Mouse (Mus musculus) lung, embryonic 15.5 days (tissue): ENCODE data around the gene Ank2. TPM values are rescaled to one million over a fixed set of nuclear protein-coding genes. Genes with fewer than 3 reads are reported as not detected.

Experiments
- ATAC-seq: fragments of 200-750 bp; cut with Nextera tagmentation; 2 replicates; pipeline ENCODE4 v1.8.0; 2017; ENCODE audit warnings: moderate number of reproducible peaks, borderline replicate concordance; ENCODE audit not compliant: low FRiP score, low TSS enrichment; ENCODE audit errors: extremely low read depth
- H3K27ac ChIP-seq: fragments of 300-500 bp; sonication (generic); 2 replicates; pipeline ENCODE4 v1.5.1; 2015; ENCODE audit warnings: moderate library complexity, mild to moderate bottlenecking, inconsistent platforms
- H3K27me3 ChIP-seq: fragments of 300-500 bp; sonication (generic); 2 replicates; pipeline ENCODE4 v1.6.1; 2015; ENCODE audit warnings: inconsistent platforms
- H3K36me3 ChIP-seq: fragments of 300-500 bp; sonication (generic); 2 replicates; pipeline ENCODE4 v1.6.1; 2015; ENCODE audit warnings: inconsistent platforms
- H3K4me1 ChIP-seq: fragments of 300-500 bp; sonication (generic); 2 replicates; pipeline ENCODE4 v1.6.1; 2015; ENCODE audit warnings: inconsistent platforms
- H3K4me2 ChIP-seq: fragments of 300-500 bp; sonication (generic); 2 replicates; pipeline ENCODE4 v1.6.1; 2015; ENCODE audit warnings: inconsistent platforms, mild to moderate bottlenecking, moderate library complexity
- H3K4me3 ChIP-seq: fragments of 300-500 bp; sonication (generic); 2 replicates; pipeline ENCODE4 v1.5.1; 2015; ENCODE audit warnings: mild to moderate bottlenecking, inconsistent platforms
- H3K9ac ChIP-seq: fragments of 300-500 bp; sonication (generic); 2 replicates; pipeline ENCODE4 v1.6.1; 2015; ENCODE audit warnings: inconsistent platforms
- H3K9me3 ChIP-seq: fragments of 300-500 bp; sonication (generic); 2 replicates; pipeline ENCODE4 v1.6.1; 2016; ENCODE audit warnings: inconsistent platforms
- WGBS: fragments of 180-500 bp; shearing (Covaris S2); methylation state at CpG from one replicate; pipeline ENCODE4 v1.1.7; 2015; 5-methylcytosine and 5-hydroxymethylcytosine counted together
- polyA plus RNA-seq: library from polyadenylated mRNA; unstranded; fragments of >200 nt; fragmentation: Nextera tagmentation; extraction: Ambion mirVana; gene quantifications from 2 replicates; pipeline ENCODE4 v1.2.1, GENCODE M21; 2015

Ank2 gene
- polyA plus RNA-seq, 1 experiment from 2014 or later: 13.4 TPM

- WGBS: 71% methylated on average over 7 of the region's 7 CpGs
- H3K4me1 ChIP-seq: peaks cover 17% of the 10 kb centered on the region
- H3K27ac ChIP-seq: no peak overlapping the region
- H3K4me2 ChIP-seq: no peak overlapping the region
- ATAC-seq: no peak
- no peaks in the 10 kb centered on the region for H3K9me3 ChIP-seq
- no peak overlapping the region for H3K4me3 ChIP-seq
- H3K9ac ChIP-seq: no peak overlapping the region
- no peaks in the 10 kb centered on the region for H3K36me3 ChIP-seq
- H3K27me3 ChIP-seq: no peaks in the 10 kb centered on the region
These were observed 505.0 kb downstream of the Ank2 start for GRCm38 (mm10) chr3:126994149-126994548.

GRCm38 (mm10) chr3:126989936-126990335 is 509.2 kb downstream of the Ank2 start:
- no peak for ATAC-seq
- no peaks in the 10 kb centered on the region for H3K4me1 ChIP-seq
- H3K4me3 ChIP-seq: no peak overlapping the region
- no peaks in the 10 kb centered on the region for H3K36me3 ChIP-seq
- H3K27ac ChIP-seq: no peak overlapping the region
- no peaks in the 10 kb centered on the region for H3K27me3 ChIP-seq
- no peaks in the 10 kb centered on the region for H3K9me3 ChIP-seq
- no peak overlapping the region for H3K9ac ChIP-seq
- WGBS: 78% methylated on average over 3 of the region's 3 CpGs
- H3K4me2 ChIP-seq: no peak overlapping the region

- WGBS: 70% methylated on average over 3 of the region's 3 CpGs
- no peaks in the 10 kb centered on the region for H3K36me3 ChIP-seq
- H3K27me3 ChIP-seq: no peaks in the 10 kb centered on the region
- H3K9ac ChIP-seq: no peak overlapping the region
- no peak overlapping the region for H3K4me3 ChIP-seq
- no peak overlapping the region for H3K4me2 ChIP-seq
- no peak overlapping the region for H3K27ac ChIP-seq
- ATAC-seq: no peak
- H3K4me1 ChIP-seq: no peaks in the 10 kb centered on the region
- H3K9me3 ChIP-seq: no peaks in the 10 kb centered on the region
These were observed 512.5 kb downstream of the Ank2 start for GRCm38 (mm10) chr3:126986687-126987086.

- Histone ChIP-seq H3K4me1 (no peaks in the 10 kb centered on the region), H3K36me3 (no peaks in the 10 kb centered on the region), H3K4me2 (no peak overlapping the region), H3K4me3 (no peak overlapping the region), H3K27me3 (no peaks in the 10 kb centered on the region), H3K9ac (no peak overlapping the region), H3K27ac (no peak overlapping the region), H3K9me3 (no peaks in the 10 kb centered on the region)
- WGBS: 83% methylated on average over 5 of the region's 5 CpGs
- no peak for ATAC-seq
These were observed 516.3 kb downstream of the Ank2 start for GRCm38 (mm10) chr3:126982814-126983213.

- H3K4me3 ChIP-seq: no peak overlapping the region
- H3K9me3 ChIP-seq: no peaks in the 10 kb centered on the region
- ATAC-seq: no peak
- no peak overlapping the region for H3K27ac ChIP-seq
- no peaks in the 10 kb centered on the region for H3K4me1 ChIP-seq
- H3K9ac ChIP-seq: no peak overlapping the region
- no peak overlapping the region for H3K4me2 ChIP-seq
- H3K27me3 ChIP-seq: no peaks in the 10 kb centered on the region
- WGBS: 81% methylated on average over 3 of the region's 3 CpGs
- no peaks in the 10 kb centered on the region for H3K36me3 ChIP-seq
These were observed 518.0 kb downstream of the Ank2 start for GRCm38 (mm10) chr3:126981163-126981562.

GRCm38 (mm10) chr3:126979635-126980034 is 519.5 kb downstream of the Ank2 start:
- Histone ChIP-seq H3K4me2 (no peak overlapping the region), H3K4me3 (no peak overlapping the region), H3K27ac (no peak overlapping the region), H3K9ac (no peak overlapping the region), H3K9me3 (no peaks in the 10 kb centered on the region), H3K36me3 (no peaks in the 10 kb centered on the region), H3K4me1 (no peaks in the 10 kb centered on the region), H3K27me3 (no peaks in the 10 kb centered on the region)
- no peak for ATAC-seq
- WGBS: 90% methylated on average over 3 of the region's 3 CpGs

- Histone ChIP-seq H3K27ac (no peak overlapping the region), H3K9ac (no peak overlapping the region), H3K36me3 (no peaks in the 10 kb centered on the region), H3K4me2 (no peak overlapping the region), H3K9me3 (no peaks in the 10 kb centered on the region), H3K4me3 (no peak overlapping the region), H3K27me3 (no peaks in the 10 kb centered on the region), H3K4me1 (no peaks in the 10 kb centered on the region)
- 67% methylated on average over 11 of the region's 11 CpGs for WGBS
- ATAC-seq: no peak
These were observed 520.3 kb downstream of the Ank2 start for GRCm38 (mm10) chr3:126978768-126979410.

- no peak for ATAC-seq
- no peaks in the 10 kb centered on the region for H3K9me3 ChIP-seq
- no peak overlapping the region for H3K4me3 ChIP-seq
- no peak overlapping the region for H3K4me2 ChIP-seq
- H3K27me3 ChIP-seq: no peaks in the 10 kb centered on the region
- H3K36me3 ChIP-seq: no peaks in the 10 kb centered on the region
- 72% methylated on average over 6 of the region's 6 CpGs for WGBS
- H3K27ac ChIP-seq: no peak overlapping the region
- no peak overlapping the region for H3K9ac ChIP-seq
- H3K4me1 ChIP-seq: no peaks in the 10 kb centered on the region
These were observed 521.8 kb downstream of the Ank2 start for GRCm38 (mm10) chr3:126977399-126977798.

- WGBS: 85% methylated on average over 16 of the region's 16 CpGs
- Histone ChIP-seq H3K4me2 (no peak overlapping the region), H3K9ac (no peak overlapping the region), H3K36me3 (no peaks in the 10 kb centered on the region), H3K9me3 (no peaks in the 10 kb centered on the region), H3K27me3 (no peaks in the 10 kb centered on the region), H3K4me3 (no peak overlapping the region), H3K27ac (no peak overlapping the region), H3K4me1 (no peaks in the 10 kb centered on the region)
- ATAC-seq: no peak
These were observed 522.4 kb downstream of the Ank2 start for GRCm38 (mm10) chr3:126976793-126977192.

GRCm38 (mm10) chr3:126975409-126975808 is 523.7 kb downstream of the Ank2 start:
- 77% methylated on average over 5 of the region's 5 CpGs for WGBS
- no peak overlapping the region for H3K4me2 ChIP-seq
- H3K27me3 ChIP-seq: no peaks in the 10 kb centered on the region
- H3K36me3 ChIP-seq: no peaks in the 10 kb centered on the region
- H3K27ac ChIP-seq: no peak overlapping the region
- H3K9me3 ChIP-seq: no peaks in the 10 kb centered on the region
- no peak overlapping the region for H3K9ac ChIP-seq
- no peaks in the 10 kb centered on the region for H3K4me1 ChIP-seq
- ATAC-seq: no peak
- no peak overlapping the region for H3K4me3 ChIP-seq

- no peak overlapping the region for H3K27ac ChIP-seq
- no peak overlapping the region for H3K9ac ChIP-seq
- ATAC-seq: no peak
- no peak overlapping the region for H3K4me2 ChIP-seq
- 80% methylated on average over 2 of the region's 2 CpGs for WGBS
- no peaks in the 10 kb centered on the region for H3K27me3 ChIP-seq
- H3K4me1 ChIP-seq: no peaks in the 10 kb centered on the region
- H3K9me3 ChIP-seq: no peaks in the 10 kb centered on the region
- H3K4me3 ChIP-seq: no peak overlapping the region
- no peaks in the 10 kb centered on the region for H3K36me3 ChIP-seq
These were observed 525.6 kb downstream of the Ank2 start for GRCm38 (mm10) chr3:126973551-126973950.

- 86% methylated on average over 9 of the region's 9 CpGs for WGBS
- no peak overlapping the region for H3K4me2 ChIP-seq
These were observed 527.6 kb downstream of the Ank2 start for GRCm38 (mm10) chr3:126971531-126971930.

GRCm38 (mm10) chr3:126968721-126969120 is 530.4 kb downstream of the Ank2 start:
- ATAC-seq: no peak
- no peak overlapping the region for H3K4me3 ChIP-seq
- no peak overlapping the region for H3K9ac ChIP-seq
- no peaks in the 10 kb centered on the region for H3K4me1 ChIP-seq
- H3K36me3 ChIP-seq: no peaks in the 10 kb centered on the region
- no peaks in the 10 kb centered on the region for H3K9me3 ChIP-seq
- H3K27ac ChIP-seq: no peak overlapping the region
- no peaks in the 10 kb centered on the region for H3K27me3 ChIP-seq
- H3K4me2 ChIP-seq: no peak overlapping the region
- 76% methylated on average over 2 of the region's 2 CpGs for WGBS

More at GRCm38 (mm10) chr3:126971531-126971930, 527.6 kb downstream of the Ank2 start:
- no peak overlapping the region for H3K4me3 ChIP-seq
- H3K36me3 ChIP-seq: no peaks in the 10 kb centered on the region
- no peaks in the 10 kb centered on the region for H3K27me3 ChIP-seq
- H3K27ac ChIP-seq: no peak overlapping the region
- ATAC-seq: no peak
- H3K9ac ChIP-seq: no peak overlapping the region
- H3K9me3 ChIP-seq: no peaks in the 10 kb centered on the region
- no peaks in the 10 kb centered on the region for H3K4me1 ChIP-seq
